Mouse (Mus musculus) splenic B cell, adult 2 months (primary cell): ENCODE measurements at regions not wholly inside any gene's neighbourhood (a gene's known extent, or its start where the extent isn't known, plus 50 kb on each side); places are given as distances from the start of the nearest gene placed in this dataset.

ENCODE experiments used
- DNase-seq: peaks from one replicate; pipeline ENCODE4 v3.0.0-alpha.2; 2011; ENCODE audit warnings: low read depth, low spot score
- H3K27me3 ChIP-seq: 2 replicates; pipeline ENCODE4 v1.6.1; 2012; ENCODE audit warnings: mild to moderate bottlenecking, low read length, moderate library complexity, mixed read lengths; ENCODE audit not compliant: control insufficient read depth, poor library complexity, insufficient read depth, severe bottlenecking
- H3K36me3 ChIP-seq: 2 replicates; pipeline ENCODE4 v1.6.1; 2012; ENCODE audit warnings: mild to moderate bottlenecking, low read length, moderate library complexity, mixed read lengths; ENCODE audit not compliant: control insufficient read depth, poor library complexity, insufficient read depth, severe bottlenecking

- Histone ChIP-seq H3K36me3 (no peaks in the 10 kb centered on the region), H3K27me3 (no peaks in the 10 kb centered on the region)
- DNase-seq: no peak
Observed at GRCm38 (mm10) chr4:50055519-50055918, 210.0 kb upstream of the Grin3a start.

GRCm38 (mm10) chr4:50041476-50041875 is 195.9 kb upstream of the Grin3a start:
- no peaks in the 10 kb centered on the region for H3K36me3 ChIP-seq
- no peaks in the 10 kb centered on the region for H3K27me3 ChIP-seq
- DNase-seq: no peak

- H3K36me3 ChIP-seq: no peaks in the 10 kb centered on the region
- no peak for DNase-seq
- no peaks in the 10 kb centered on the region for H3K27me3 ChIP-seq
Observed at GRCm38 (mm10) chr4:50036079-50036478, 190.5 kb upstream of the Grin3a start.

GRCm38 (mm10) chr4:50025356-50025755 is 179.8 kb upstream of the Grin3a start:
- H3K27me3 ChIP-seq: no peaks in the 10 kb centered on the region; the same call in 1 of the 2 replicates
- DNase-seq: no peak
- no peaks in the 10 kb centered on the region for H3K36me3 ChIP-seq
